In genomic region chr13:80913361-80913760, GRCm38 (mm10) we compare ENCODE assay signal across 21 mouse cellular contexts.
"Had no signal": no experiment of that assay in that cellular context is flagged by ENCODE, and none has a peak within 500 bp of the region (broad histone marks: within the 10 kb centered on the region; RNA-seq: fewer than 3 reads in every experiment).

No protein-coding gene starts in this region.

- H3K9ac ChIP-seq: liver, embryonic 15.5 days; liver, postnatal 0 days; lung, embryonic 15.5 days; midbrain, embryonic 13.5 days; midbrain, embryonic 15.5 days; neural tube, embryonic 13.5 days; neural tube, embryonic 15.5 days had no signal

- H3K4me1 ChIP-seq: liver, embryonic 15.5 days; lung, embryonic 15.5 days; midbrain, embryonic 13.5 days; midbrain, embryonic 15.5 days; neural tube, embryonic 13.5 days; neural tube, embryonic 15.5 days had no signal

- DNase-seq: liver, postnatal 0 days; lung, adult 2 months; lung, postnatal 14 days; lung, postnatal 36 days; retina, postnatal 1 day; right cerebral cortex, adult 18-20 months; right cerebral cortex, postnatal 25 days; right cerebral cortex, postnatal 4 days; spleen, adult 18-20 months; thymus, adult 2 months; thymus, postnatal 25 days; thymus, postnatal 4 days had no signal

- H3K36me3 ChIP-seq: liver, embryonic 15.5 days; lung, embryonic 15.5 days; midbrain, embryonic 13.5 days; midbrain, embryonic 15.5 days; neural tube, embryonic 13.5 days; neural tube, embryonic 15.5 days had no signal

- H3K27me3 ChIP-seq: liver, embryonic 15.5 days; lung, embryonic 15.5 days; midbrain, embryonic 13.5 days; midbrain, embryonic 15.5 days; neural tube, embryonic 13.5 days; neural tube, embryonic 15.5 days had no signal

- H3K27ac ChIP-seq: liver, embryonic 15.5 days; lung, embryonic 15.5 days; macrophage; midbrain, embryonic 13.5 days; midbrain, embryonic 15.5 days; neural tube, embryonic 13.5 days; neural tube, embryonic 15.5 days had no signal

- H3K4me3 ChIP-seq: liver, embryonic 15.5 days; lung, embryonic 15.5 days; midbrain, embryonic 13.5 days; midbrain, embryonic 15.5 days; neural tube, embryonic 13.5 days; neural tube, embryonic 15.5 days had no signal

- ATAC-seq: liver, postnatal 0 days; lung, postnatal 0 days; midbrain, embryonic 13.5 days; midbrain, embryonic 15.5 days had no signal

- H3K4me2 ChIP-seq: liver, embryonic 15.5 days; lung, embryonic 15.5 days; midbrain, embryonic 11.5 days; midbrain, embryonic 13.5 days; midbrain, embryonic 15.5 days; neural tube, embryonic 13.5 days; neural tube, embryonic 15.5 days had no signal

- H3K9me3 ChIP-seq: liver, embryonic 15.5 days; lung, embryonic 15.5 days; midbrain, embryonic 13.5 days; midbrain, embryonic 15.5 days; neural tube, embryonic 13.5 days; neural tube, embryonic 15.5 days had no signal
